Mouse (Mus musculus): Measurements from ENCODE around the gene Arcn1. TPM values are rescaled to one million over a fixed set of nuclear protein-coding genes. Genes with fewer than 3 reads are reported as not detected.
"Not testable (repeated sequence)": the region's sequence is repeated elsewhere in the genome, so short reads cannot be mapped to it uniquely, and the experiment has no call there.

The Arcn1 gene
- 100 to 1,000 TPM; 104 to 119 TPM for total RNA-seq (2021)

DNA sequence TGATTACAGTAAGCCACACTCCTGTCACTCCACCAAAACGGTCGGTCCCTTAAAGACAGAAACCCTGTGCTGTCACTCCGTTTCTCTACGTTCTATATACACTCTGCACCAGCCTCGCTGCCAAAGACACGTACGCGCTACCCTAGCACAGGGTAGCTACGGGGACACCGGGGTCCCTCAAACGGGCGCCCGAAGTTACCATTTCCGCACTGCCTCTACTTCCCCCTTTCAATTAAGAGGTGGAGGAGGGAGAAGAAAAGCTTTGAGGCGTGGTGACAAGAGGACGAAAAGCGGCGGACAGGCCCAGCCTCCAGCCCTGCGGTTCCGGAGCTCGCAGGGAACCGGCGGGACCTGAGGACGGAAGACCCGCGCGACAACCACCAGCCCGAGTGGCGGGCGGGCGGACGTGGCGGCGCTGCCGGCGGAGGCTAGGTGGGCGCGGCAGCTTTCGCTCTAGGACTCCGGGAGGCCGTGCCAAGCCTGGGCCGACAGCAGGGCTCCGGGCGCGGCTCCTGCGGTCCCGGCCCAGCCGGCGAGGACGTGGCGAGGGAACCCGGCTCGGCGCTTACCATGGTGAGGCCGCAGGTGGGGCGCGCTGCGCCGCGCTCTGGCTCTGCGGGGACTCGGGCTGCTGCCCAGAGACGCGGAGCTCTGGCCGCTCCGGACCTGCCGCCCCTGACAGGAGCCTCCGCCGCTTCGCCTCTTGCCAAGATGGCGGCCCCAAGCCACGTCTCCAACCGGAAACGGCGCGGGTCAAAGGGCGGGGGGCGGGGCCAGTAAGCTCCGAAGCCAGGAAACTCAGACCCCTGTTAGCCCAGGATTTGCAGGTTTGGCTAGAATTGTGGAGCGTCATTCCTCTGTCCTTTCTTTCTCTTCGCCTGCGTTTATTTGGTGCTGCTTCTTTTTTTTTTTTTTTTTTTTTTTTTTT lies at the start of gene Arcn1, which contains the start of gene Ift46:
Gene Arcn1, minus strand, starts transcription at position 745 of the 928 bp plus-strand sequence.
Gene Ift46, plus strand, starts transcription at position 808 of the 928 bp plus-strand sequence.
- DNase-seq, result peak; percentile 86

DNA sequence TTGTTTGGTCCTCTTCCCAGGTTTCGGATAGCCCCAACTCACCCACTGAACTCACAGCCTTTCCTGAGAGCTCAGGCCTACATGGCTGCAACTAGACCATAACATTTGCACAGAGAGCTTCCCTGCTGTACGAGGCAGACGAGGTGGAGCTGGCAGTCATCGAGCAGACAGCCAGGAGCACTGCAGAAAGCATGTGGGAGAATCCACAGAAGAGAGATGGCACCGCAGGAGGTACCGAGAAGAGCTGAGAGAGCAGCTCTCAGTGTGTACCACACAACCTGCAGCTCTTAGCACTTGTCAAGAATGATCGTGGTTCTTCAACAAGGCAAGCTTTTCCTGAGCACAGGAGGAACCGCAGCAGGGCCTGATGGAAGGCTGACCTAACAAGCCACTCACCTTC lies 46.5 kb upstream of the Arcn1 start:
- no peak for DNase-seq

DNA sequence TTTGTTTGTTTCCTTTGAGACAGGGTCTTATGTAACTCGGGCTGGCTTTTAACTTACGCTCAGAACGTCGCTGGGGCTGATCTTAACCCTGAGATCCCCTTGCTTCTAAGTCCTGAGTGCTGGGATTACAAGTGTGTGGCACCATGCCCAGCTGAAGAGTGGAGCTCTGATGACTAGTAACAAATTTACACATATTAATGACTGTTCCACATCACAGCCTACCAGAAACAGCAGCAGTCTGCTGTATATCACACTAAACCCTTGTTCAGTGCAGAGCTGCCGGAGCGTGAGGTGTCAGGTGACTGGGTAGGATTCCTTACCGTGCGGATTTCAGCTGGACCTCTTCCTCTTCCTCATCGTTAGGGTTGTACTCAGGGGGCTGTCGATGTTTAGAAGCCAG lies 42.7 kb upstream of the Arcn1 start:
- no peak for DNase-seq

DNA sequence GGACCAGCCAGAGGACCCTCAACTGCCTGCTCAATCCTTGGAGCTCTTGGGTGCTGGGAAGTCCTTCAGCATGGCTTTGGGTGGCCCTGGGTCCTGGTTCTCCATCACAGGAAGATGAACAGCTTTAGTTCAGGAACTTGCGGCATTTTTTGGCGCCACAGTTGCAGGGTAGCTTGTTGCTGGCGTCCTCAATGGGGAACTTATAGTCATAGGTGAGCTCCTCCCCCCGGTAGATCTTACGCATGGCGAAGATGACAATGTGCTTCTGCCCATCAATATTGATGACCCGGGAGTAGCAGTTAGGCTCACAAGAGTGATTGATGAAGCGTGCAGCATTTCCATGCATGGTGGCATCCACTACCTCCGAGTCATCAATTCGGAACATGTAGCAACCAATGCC lies 40.1 kb upstream of the Arcn1 start:
- no peak for DNase-seq

DNA sequence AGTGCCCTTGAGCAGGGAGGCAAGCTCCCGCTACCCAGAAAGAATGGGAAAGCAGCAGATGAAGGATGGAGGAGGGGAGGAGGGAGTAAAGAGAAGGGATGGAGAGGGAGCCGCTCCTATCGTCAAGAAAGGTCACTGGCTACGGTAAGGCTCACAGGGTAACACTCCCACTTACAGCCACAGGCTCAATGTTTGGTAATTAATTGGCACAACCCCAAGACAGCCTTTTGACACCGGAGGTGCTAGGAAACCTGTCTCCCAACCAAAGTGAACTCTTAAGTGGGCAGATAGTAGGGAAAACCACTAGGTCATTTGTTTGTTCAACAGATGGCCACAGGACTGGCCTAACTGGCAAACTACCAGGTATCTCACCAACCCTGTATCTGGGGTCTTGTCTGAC lies 39.5 kb upstream of the Arcn1 start:
- no peak for DNase-seq

DNA sequence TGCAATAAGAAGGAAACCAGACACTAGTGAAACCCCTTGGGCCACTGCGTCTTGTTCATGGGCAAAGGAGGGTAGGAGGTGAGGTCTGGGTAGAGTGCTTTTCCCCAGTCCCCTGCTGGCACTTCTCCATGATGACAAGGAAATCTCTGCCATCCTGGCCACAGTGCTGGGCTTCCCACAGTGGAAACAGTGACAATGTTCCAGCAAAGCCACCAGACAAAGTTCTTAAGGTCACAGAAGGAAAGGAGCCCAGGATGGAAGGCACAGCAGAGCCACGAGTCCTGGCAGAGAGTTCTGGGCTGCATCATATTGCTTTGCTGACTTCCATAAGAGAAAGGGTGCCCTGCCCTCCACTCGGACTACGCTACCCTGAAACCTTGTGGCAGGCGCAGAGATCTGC lies 37.9 kb upstream of the Arcn1 start:
- DNase-seq, result no peak

DNA sequence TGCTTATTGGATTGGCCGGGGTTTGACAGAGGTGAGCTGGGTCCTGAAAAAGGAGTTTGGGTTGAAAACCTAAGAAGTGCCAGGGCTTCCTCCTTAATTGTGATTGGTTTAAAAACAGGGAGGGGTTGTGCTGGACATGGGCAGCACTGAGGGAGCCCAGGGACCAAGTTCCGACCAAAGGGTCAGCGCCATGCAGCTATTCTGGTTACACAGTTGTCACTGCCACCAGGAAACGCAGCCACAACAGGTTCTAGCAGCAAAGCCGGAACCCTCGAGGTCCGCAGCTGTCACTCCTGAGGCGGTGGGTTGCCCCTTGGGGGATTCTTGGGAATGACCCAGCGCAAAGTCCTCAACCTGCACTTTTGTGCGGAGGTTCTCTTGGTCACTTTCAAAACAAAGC lies 37.0 kb upstream of the Arcn1 start:
- no peak for DNase-seq

DNA sequence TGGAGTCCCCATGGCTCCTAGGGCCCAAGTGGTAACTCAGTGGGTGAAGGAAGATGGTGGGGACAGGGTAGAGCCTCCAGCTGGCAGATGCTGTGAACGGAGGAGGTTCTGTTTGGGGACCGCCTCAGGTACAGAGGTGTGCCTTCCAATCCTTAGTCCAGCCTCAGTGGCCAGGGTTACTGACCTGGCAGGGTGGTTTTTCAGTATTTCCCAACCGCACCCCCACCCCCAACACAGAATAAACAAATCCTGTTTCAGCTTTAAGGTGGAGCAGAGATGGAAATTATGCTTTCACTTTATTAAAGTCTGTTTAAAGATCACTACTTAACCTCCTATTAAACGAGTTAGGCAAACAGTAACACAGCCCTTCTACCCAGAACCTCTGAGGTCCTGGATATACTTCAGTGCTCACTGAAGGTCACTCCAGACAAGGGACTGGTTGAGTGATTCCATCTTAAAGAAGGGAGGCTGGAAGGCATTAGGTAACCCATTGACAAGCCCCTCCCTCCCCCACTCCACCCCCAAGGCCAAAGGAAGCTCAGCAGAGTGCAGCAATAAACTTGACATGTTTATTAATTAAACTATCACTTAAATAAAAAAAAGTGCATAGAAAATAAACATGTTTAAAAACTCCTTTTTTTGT lies 35.3 kb upstream of the Arcn1 start, which contains the start of gene Ttc36:
Gene Ttc36, minus strand, starts transcription at position 265 of the 643 bp plus-strand sequence.
- DNase-seq, result no peak

DNA sequence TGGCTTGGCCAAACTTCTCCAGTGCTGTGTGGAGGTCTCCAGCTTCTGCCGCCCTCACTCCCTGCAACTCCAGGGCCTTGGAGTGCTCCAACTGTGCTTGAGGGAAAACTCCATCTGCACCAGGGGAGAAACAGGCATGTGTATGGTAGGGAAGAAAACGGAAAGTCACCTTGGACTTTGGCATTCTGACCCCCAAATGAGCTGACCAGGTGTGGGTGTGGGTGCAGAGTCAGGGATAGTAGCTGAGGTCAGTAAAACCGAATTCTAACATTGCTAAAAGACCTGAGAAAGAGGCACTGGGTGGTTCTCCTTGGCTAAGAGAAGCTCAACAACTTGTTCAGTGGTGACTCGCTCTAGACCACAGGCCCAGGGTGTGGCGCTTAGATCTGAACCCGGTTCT lies 34.0 kb upstream of the Arcn1 start:
- DNase-seq, result no peak

DNA sequence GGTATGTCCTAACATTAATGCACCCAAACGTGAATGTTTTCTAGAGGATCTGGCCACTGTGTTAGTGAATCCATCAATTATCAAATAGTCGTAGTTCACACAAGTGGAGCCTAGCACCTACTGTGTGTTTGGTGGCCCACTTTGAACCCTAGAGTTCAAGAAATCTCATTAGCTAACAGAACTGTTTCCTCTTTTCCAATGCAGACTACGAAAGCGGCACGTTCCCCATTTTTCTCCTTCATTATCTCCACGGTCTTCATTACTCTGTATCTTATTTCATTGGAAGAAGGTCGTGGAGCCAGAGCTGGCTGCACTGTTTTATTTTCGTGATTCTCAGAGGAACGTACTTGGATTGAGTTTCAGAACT lies 32.3 kb upstream of the Arcn1 start:
- DNase-seq, result no peak

DNA sequence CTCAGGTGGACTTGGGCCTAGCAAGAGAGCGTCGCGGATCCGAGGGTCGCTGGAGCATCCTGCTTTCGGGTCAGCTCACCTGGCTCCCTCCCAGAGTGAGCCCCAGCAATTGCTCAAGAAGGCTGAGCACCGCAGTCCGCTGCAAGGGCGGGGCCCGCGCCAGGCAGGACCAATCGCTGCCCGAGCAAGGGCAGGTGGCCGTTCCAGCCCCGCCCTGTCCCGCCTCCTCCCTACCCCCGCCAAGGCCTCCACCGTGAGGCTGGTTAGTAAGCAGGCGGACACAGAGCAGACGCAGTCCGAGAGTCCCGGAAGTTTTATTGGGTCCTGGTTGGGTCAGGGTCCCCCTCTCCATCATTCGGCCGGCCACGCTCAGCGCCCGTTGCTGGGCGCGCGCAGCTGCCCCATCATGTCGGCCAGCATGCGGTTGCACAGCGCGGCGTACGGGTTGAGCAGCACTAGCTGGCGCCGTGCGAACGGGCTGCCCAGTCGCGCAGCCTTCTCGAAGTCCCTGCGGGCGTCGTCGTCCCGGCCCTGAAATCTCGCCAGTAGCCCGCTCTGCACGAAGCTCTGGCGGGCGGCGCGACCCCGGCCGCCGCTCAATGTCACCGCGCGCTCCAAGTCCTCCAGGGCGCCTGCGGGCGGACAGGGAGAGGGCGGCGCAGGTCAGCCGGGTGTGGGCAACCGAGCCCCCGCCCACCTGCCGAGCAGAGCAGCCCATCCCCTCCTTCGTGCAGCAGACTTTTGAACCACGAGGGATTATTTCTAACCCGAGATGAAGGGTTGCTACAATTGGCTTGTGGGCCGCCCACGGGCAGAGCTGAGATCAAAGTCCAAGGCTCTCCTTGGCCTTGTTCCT lies 31.7 kb upstream of the Arcn1 start, which contains the start of gene Tmem25:
Gene Tmem25, minus strand, starts transcription at position 206 of the 856 bp plus-strand sequence.
- peak; percentile 83 for DNase-seq

DNA sequence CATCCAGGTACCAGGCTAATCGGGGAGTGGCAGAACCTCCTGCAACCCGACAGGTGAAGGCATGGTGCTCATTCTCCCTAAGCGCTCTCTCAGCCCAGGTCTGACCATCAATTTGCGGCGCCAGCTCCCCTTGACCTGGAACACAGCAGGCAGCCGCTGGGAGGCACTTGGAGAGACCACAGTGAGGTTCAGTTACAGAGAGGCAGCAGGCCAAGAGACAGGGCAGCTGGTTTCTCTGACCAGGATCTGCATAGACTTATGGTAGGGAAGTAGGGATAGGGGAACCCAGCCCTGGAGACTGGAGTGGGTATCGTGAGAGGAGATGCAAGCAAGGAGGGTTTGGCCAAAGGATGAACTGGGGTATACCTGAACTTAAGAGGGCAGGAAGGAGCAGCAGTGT lies 30.7 kb upstream of the Arcn1 start:
- no peak for DNase-seq

DNA sequence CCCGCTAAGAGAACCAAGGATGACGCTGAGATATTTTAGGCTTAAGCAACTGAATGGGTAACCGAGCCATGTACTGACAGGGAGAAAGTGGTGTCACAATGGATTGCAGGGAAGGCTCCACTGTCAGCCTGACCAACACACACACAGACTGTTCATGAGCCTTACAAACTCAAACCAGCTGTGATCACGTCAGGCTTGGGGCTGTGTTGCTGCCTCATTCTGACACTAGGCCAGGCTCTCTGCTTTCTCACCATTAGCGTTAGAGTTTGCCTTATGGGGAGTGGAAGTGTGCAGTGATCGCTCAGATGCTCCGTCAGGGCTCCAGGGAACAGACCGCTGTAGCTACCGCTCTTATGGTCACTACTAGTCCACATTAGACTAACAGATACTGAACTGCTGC lies 25.2 kb upstream of the Arcn1 start:
- DNase-seq, result no peak

DNA sequence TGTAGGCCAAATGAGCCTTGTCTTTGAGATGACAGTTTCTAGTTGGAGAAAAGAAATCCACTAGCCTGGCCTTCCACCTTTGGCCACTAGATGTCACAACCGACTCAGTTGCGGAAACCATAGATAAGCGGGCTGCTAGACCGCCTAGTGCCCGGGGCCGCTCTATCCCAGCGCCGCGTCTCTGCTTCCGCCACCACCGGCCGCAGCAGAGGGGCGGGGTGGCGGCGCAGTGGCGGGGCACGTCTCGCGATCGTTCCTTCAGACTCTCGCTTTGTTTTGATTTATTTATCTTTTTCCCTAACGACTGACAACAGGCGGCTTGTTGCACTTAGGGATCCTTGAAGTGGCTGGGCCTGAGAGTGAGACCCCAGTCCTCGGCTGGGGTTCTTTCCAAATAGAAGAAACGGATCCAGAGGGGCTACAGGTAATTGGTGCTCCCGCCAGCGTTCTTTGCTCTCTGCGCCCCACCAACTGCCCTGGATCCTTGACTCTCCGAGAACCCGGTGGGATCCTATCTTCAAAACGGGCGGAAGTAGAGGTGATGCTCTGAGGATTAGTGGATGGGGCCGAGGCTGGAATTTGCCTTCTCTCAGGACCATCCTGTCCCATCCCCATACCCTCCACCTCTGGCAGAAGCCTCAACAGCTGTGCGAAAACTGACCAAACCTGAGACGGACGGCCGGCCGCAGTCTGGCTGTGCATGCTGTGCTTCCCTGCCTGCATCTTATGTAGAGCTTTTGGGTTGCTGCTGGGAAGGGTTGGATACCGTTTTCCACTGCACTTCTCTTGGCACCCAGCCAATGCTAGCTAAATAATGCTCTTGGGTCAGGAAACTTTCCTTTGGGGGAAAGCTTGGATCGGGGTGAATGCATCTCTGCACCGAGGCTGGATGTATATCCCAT lies 5.4 kb upstream of the Arcn1 start:
- peak; percentile 96 for DNase-seq

DNA sequence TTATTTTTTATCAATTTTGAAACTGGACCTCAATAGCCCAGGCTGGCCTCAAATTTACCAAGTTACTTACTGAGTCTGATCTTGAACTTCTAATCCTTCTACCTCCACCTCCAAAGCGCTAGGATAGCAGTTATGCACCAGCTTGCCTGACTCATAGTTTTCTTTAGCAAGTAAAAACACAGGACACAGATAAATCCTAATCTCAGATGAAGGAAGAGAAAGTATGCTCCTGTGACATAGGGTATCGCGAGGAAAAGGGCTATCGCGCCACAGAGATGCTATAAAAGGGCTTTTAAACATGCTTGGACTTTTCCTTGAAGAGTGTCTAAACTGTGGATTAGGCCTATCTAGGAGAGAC lies 4.7 kb upstream of the Arcn1 start:
- no peak for DNase-seq

DNA sequence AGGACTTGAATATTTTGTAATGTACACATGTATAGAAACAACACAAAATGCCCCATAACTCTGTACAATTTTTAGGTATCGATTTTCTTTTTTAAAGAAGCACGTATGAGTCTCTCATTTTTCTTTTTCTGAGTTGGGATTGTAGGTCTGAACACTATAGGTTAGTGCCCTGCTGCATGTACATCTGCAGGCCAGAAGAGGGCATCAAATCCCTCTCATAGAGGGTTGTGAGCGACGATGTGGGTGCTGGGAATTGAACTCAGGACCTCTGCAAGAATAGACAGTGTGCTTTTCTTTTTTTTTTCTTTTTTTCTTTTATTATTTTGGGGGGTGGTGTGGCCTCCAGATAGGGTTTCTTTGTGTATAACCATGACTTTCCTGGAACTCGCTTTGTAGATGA lies 3.7 kb upstream of the Arcn1 start:
- no peak for DNase-seq

DNA sequence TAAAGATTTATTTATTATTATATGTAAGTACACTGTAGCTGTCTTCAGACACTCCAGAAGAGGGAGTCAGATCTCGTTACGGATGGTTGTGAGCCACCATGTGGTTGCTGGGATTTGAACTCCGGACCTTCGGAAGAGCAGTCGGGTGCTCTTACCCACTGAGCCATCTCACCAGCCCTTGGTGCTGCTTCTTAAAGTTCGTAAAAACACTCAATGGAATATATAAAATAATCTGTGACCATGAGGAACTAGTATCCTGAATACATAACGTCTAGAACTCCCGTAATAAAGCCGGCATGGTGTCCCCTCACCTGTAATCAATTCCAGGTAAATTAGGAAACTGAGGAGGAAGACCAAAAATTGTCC lies 367 bp upstream of the Arcn1 start:
- DNase-seq, result not testable (repeated sequence)

DNA sequence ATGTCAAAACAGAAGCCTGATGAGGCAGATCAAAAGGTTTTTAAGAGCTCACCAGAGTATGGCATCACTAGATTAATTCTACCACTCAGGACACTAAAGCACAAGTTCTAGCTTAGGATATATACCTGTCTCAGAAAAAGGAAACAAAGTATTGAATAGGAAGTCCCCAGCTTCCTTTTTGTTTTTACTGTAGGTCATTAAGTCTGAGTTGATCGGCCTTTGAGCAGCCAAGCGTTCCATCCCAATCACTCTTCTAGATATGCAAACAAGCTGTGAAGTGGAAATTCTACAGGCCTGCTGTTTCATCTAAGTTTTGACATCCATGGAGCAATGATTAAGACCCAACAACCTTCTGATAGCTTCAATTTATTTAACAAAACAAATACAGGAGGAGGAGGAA lies 6.8 kb downstream of the Arcn1 start:
- no peak for DNase-seq

DNA sequence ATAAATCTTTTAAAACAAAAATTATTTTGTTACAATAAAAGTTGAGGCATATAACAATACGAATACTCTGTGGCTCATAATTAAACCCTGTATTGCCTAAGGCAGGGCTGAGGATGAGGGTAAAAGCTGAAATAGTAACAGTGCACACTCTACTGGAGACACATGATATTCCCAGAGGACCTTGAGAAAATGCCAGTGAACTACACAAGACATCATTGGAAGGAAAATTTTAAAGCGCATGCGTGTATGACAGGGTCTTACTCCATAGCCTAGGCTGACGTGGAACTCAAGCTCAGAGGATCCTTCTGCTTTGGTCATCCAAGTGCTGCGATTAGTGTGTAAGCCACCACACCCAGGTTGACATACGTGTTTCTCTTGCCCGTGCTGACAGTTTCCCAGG lies 19.2 kb downstream of the Arcn1 start:
- no peak for DNase-seq

DNA sequence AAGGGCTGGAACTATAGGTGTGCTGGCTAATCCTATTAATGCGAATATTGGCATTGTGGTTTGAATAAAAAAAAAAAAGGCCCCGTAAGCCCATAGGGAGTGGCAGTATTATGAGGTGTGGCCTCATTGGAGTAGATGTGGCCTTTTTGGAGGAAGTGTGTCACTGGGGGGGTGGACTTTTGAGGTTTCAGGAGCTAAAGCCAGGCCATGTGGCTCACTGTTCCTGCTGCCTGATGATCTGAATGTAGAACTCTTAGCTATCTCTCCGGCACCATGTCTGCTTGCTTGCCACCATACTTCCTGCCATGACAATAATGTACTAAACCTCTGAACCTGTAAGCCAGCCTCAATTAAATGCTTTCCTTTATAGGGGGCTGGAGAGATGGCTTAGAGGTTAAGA lies 20.3 kb downstream of the Arcn1 start:
- DNase-seq, result no peak

DNA sequence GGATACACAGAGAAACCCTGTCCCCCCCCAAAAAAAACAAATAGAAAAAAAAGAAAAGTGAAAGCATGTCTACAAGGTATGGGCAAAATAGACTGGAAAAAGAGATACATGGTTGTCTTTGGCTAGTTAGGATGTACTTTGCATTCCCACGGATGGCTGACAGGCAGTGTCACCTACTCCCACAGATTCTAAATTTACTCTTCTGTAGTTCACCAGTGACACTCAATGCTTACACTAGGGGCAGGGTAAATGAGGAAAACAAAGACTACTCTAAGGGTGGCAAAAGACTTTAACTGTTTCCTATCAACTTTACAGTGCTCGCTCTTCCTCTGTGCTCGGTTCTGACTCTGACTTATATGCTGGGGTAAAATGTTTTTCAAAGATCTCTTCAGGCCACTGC lies 21.0 kb downstream of the Arcn1 start:
- DNase-seq, result no peak

DNA sequence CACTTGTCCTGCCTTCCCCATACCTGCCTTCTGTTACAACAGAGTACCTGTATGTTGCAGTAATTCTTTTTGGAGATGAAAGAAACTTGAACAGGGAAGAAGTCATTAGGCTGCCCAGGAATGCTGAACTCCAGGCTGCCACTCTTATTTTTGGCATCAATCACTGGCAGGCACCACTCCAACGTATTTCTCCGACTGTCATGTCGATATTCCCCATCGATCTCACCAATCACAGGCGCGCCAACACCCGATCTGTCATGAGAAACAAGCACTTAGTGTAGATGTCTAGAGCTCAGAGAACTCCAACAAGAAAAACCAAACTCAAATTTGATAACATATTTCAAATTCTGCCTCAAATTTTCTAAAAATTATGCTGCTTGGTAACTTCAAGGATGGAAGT lies 22.3 kb downstream of the Arcn1 start:
- DNase-seq, result no peak

All from heart, postnatal 4 days (tissue).